Mouse (Mus musculus) neural tube, embryonic 14.5 days (tissue): Measurements from ENCODE around the gene Gm10277. TPM values are rescaled to one million over a fixed set of nuclear protein-coding genes. Genes with fewer than 3 reads are reported as not detected.
"Not testable (repeated sequence)": the region's sequence is repeated elsewhere in the genome, so short reads cannot be mapped to it uniquely, and the experiment has no call there.

Source experiments
- ATAC-seq: fragments of 200-750 bp; cut with Nextera tagmentation; 2 replicates; pipeline ENCODE4 v1.8.0; 2017; ENCODE audit warnings: low read depth, mild to moderate bottlenecking, moderate TSS enrichment, moderate library complexity
- H3K27ac ChIP-seq: fragments of 300-500 bp; sonication (generic); 2 replicates; pipeline ENCODE4 v1.5.1; 2014; ENCODE audit warnings: low read depth, mild to moderate bottlenecking, control low read depth, low read length, moderate library complexity, mixed read lengths
- H3K27me3 ChIP-seq: fragments of 300-500 bp; sonication (generic); 2 replicates; pipeline ENCODE4 v1.6.1; 2014; ENCODE audit warnings: low read length; ENCODE audit not compliant: control insufficient read depth, insufficient read depth
- H3K36me3 ChIP-seq: fragments of 300-500 bp; sonication (generic); 2 replicates; pipeline ENCODE4 v1.6.1; 2014; ENCODE audit warnings: low read length, mixed read lengths; ENCODE audit not compliant: control insufficient read depth, insufficient read depth
- H3K4me1 ChIP-seq: fragments of 300-500 bp; sonication (generic); 2 replicates; pipeline ENCODE4 v1.6.1; 2014; ENCODE audit warnings: low read length; ENCODE audit not compliant: control insufficient read depth, insufficient read depth
- H3K4me2 ChIP-seq: fragments of 300-500 bp; sonication (generic); 2 replicates; pipeline ENCODE4 v1.6.1; 2014; ENCODE audit warnings: mild to moderate bottlenecking, low read depth, low read length, control low read depth
- H3K4me3 ChIP-seq: fragments of 300-500 bp; sonication (generic); 2 replicates; pipeline ENCODE4 v1.5.1; 2014; ENCODE audit warnings: low read depth, low read length, control low read depth, mixed read lengths
- H3K9ac ChIP-seq: fragments of 300-500 bp; sonication (generic); replicated peaks from 2 replicates; pipeline ENCODE4 v1.6.1; 2014; ENCODE audit warnings: low read depth, mild to moderate bottlenecking, control low read depth, low read length, mixed read lengths
- H3K9me3 ChIP-seq: fragments of 300-500 bp; sonication (generic); 2 replicates; pipeline ENCODE4 v1.6.1; 2016; ENCODE audit warnings: low read length; ENCODE audit not compliant: control insufficient read depth
- WGBS: fragments of 180-500 bp; shearing (Covaris S2); extraction: QIAGEN DNeasy Blood & Tissue Kit; methylation state at CpG from one replicate; pipeline ENCODE4 v1.1.7; 2014; 5-methylcytosine and 5-hydroxymethylcytosine counted together
- polyA plus RNA-seq: library from polyadenylated mRNA; unstranded; fragments of >200 nt; fragmentation: Nextera tagmentation; extraction: Ambion mirVana; gene quantifications from 2 replicates; pipeline ENCODE4 v1.2.1, GENCODE M21; 2014

The Gm10277 gene
- polyA plus RNA-seq, 1 experiment from 2014 or later: 2.1 TPM

DNA sequence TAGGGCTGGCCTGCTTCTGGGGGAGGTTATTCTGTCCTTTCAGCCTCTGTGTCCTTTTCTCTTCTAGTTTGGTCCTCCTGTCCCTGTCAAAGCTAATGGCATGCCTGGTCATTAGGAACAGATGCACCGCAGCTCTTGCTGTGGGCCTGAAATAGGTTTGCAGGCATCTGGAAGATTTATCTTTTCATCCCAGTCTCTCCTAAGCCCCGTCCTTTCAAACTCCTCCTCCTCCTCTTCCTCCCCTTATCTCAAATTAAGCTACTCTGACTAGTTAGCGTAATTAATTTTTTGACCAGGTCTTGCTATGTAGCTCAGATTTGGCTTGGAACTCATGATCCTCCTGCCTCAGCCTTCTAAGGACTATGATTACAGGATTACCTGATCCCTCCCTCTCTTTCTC, 34.1 kb downstream of the Gm10277 start:
- WGBS: 78% methylated on average over 3 of the region's 3 CpGs

DNA sequence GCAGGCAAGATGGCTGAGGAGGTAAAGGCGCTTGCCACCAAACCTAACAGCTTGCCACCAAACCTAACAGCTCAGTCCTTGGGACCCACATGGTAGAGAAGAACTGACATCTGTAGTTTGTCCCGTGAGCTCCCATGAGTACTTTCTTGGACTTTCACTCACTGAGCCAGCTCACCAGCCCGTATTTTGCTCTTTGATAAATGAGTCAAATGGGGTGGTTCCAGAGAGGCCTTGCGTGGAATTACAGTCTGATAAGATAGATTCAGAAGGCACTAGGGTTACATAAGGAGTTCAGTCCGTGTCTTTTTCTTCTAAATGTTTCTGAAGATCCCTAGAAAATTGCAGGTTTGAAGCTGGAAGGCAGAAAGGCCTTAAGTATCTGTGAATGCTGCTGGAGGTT, 35.0 kb downstream of the Gm10277 start:
- Histone ChIP-seq H3K36me3 (no peaks in the 10 kb centered on the region), H3K9me3 (no peaks in the 10 kb centered on the region), H3K27me3 (no peaks in the 10 kb centered on the region), H3K4me3 (no peak overlapping the region), H3K4me2 (no peak overlapping the region), H3K27ac (no peak overlapping the region), H3K4me1 (no peaks in the 10 kb centered on the region), H3K9ac (no peak overlapping the region)
- WGBS: 77% methylated on average over 5 of the region's 5 CpGs
- no peak for ATAC-seq

More for the DNA sequence above, 34.1 kb downstream of the Gm10277 start:
- no peak overlapping the region for H3K27ac ChIP-seq
- no peaks in the 10 kb centered on the region for H3K4me1 ChIP-seq
- H3K36me3 ChIP-seq: no peaks in the 10 kb centered on the region
- H3K27me3 ChIP-seq: no peaks in the 10 kb centered on the region
- no peak for ATAC-seq
- H3K4me2 ChIP-seq: no peak overlapping the region
- no peak overlapping the region for H3K9ac ChIP-seq
- no peak overlapping the region for H3K4me3 ChIP-seq
- H3K9me3 ChIP-seq: no peaks in the 10 kb centered on the region

DNA sequence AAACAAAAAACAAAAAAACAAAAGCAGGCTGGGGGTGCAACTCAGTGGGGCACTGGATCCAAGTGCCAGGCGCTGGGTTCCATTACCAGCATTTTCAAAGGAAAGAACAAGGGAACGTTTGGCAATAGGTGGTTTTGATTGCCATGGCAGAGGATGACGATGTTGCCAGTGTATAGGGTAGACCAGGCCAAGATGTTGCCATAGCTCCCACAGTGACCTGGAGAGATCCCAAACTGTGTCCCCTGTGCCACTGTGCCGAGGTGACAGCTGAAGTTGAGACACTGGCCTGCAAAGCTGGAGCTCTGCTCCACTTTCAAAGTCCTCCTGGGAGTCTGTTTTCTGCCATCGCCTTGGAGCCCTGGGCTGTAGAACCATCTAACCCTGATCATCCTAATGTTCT, 38.6 kb downstream of the Gm10277 start:
- Histone ChIP-seq H3K27me3 (no peaks in the 10 kb centered on the region), H3K27ac (no peak overlapping the region), H3K9me3 (no peaks in the 10 kb centered on the region), H3K4me1 (no peaks in the 10 kb centered on the region), H3K4me3 (no peak overlapping the region), H3K4me2 (no peak overlapping the region), H3K9ac (no peak overlapping the region), H3K36me3 (no peaks in the 10 kb centered on the region)
- 88% methylated on average over 5 of the region's 5 CpGs for WGBS
- ATAC-seq: no peak

DNA sequence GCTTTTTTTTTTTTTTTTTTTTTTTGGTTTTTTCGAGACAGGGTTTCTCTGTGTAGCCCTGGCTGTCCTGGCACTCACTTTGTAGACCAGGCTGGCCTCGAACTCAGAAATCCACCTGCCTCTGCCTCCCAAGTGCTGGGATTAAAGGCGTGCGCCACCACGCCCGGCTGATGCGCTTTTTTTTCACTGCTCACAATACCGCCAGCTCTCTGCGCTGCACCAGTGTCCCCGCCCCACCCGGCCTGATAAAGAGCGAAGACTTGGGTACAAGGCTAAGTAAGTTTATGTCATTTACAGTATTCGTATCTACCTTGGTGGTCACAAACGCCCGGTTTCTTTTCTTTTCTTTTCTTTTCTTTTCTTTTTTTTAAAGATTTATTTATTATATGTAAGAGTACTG, 40.4 kb downstream of the Gm10277 start:
- H3K27ac ChIP-seq, H3K27me3 ChIP-seq, H3K4me3 ChIP-seq, ATAC-seq, H3K4me1 ChIP-seq, H3K9me3 ChIP-seq, H3K4me2 ChIP-seq, H3K9ac ChIP-seq, H3K36me3 ChIP-seq: not testable (repeated sequence)
- 97% methylated on average over 13 of the region's 15 CpGs for WGBS

DNA sequence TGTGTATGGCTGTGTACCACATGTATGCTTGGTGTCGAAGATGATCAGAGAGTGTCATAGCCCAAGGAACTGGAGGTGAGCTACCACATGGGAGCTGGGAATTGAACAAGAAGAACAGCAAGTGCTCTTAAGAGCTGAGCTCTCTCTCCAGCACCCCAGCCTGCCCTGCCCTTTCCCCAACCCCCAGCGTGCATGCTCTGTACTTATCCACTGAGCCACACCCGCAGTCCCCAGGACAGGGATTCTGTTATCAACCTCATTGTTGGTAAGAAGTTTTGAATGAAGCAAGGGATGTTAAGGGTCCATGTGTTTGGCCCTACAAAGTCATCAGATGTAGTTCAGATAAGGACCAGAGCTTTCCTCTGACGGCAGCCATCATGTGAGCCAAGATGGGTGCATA, 40.9 kb downstream of the Gm10277 start:
- Histone ChIP-seq H3K4me3 (no peak overlapping the region), H3K27me3 (no peaks in the 10 kb centered on the region)

DNA sequence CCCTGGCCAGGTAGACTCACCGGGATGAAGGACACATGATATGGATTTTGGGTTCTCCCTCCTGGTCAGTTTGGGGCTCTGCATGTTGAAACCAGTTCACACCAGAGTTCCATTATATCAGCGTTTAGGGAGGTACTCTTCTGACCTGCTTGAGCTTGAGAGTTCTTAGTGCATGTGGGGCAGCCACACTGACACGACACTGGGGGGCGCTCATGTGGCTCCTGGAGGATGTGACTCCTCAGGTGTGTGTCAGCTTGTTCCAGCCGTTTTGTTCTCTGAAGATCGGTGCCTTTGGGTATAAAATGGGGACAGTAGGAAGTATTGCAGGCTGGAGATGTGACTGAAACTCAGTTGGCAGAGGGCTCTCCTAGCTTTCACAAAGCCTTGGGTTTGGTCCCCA, 43.6 kb downstream of the Gm10277 start:
- H3K27ac ChIP-seq: no peak overlapping the region
- no peaks in the 10 kb centered on the region for H3K4me1 ChIP-seq
- ATAC-seq: no peak
- 37% methylated on average over 6 of the region's 6 CpGs for WGBS
- no peak overlapping the region for H3K4me2 ChIP-seq
- H3K9ac ChIP-seq: no peak overlapping the region
- no peaks in the 10 kb centered on the region for H3K36me3 ChIP-seq
- H3K4me3 ChIP-seq: no peak overlapping the region
- H3K9me3 ChIP-seq: no peaks in the 10 kb centered on the region
- H3K27me3 ChIP-seq: no peaks in the 10 kb centered on the region

More for the DNA sequence above, 40.9 kb downstream of the Gm10277 start:
- Histone ChIP-seq H3K4me2 (no peak overlapping the region), H3K9me3 (no peaks in the 10 kb centered on the region), H3K9ac (no peak overlapping the region), H3K36me3 (no peaks in the 10 kb centered on the region), H3K4me1 (no peaks in the 10 kb centered on the region), H3K27ac (no peak overlapping the region)
- ATAC-seq: no peak
- 93% methylated on average over 4 of the region's 4 CpGs for WGBS

DNA sequence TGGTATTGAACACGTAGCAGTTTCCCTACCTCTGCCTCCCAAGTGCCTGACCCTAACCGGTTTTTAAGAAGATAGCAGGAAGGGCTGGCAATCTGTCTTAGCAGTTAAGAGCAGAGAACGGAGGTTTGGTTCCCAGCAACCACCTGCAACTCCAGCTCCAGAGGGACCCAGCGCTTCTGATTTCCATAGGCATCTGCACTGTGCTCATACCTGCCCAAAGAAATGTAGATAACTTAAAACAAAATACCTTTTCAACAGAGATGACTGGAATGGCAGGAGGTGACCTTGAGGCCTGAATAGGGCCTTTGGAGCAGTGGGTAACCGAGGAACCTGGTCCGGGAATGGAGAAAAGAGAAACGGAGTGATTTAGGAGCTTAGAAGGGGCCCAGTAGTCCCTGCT, 49.0 kb downstream of the Gm10277 start:
- WGBS: 47% methylated on average over 7 of the region's 7 CpGs
- no peaks in the 10 kb centered on the region for H3K36me3 ChIP-seq
- no peak for ATAC-seq
- H3K4me3 ChIP-seq: no peak overlapping the region
- no peak overlapping the region for H3K9ac ChIP-seq
- no peak overlapping the region for H3K27ac ChIP-seq
- H3K4me1 ChIP-seq: no peaks in the 10 kb centered on the region
- no peak overlapping the region for H3K4me2 ChIP-seq
- no peaks in the 10 kb centered on the region for H3K9me3 ChIP-seq
- no peaks in the 10 kb centered on the region for H3K27me3 ChIP-seq

DNA sequence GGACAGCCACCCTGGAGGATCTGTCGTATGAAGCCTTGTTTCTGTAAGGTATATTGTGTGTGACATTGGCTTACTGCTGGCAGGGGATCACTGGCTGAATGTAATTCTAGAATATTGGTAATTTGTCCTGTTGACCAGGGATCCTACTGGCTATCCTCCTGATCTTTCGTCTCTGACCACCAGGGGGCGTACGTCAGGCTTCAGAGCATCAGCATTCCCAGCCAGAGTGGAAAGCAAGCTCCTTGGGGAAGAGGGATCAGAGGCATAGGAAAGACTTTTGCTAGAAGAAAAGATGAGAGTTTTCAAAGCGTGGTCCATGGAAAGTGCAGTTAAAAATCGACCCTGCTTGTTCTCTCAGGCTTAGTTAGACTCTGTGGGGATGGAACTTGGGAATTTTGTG, 50.3 kb downstream of the Gm10277 start:
- H3K4me3 ChIP-seq: no peak overlapping the region
- no peaks in the 10 kb centered on the region for H3K36me3 ChIP-seq
- H3K27ac ChIP-seq: no peak overlapping the region
- H3K9me3 ChIP-seq: no peaks in the 10 kb centered on the region
- no peak; the same call in 1 of the 2 replicates for ATAC-seq
- no peaks in the 10 kb centered on the region for H3K4me1 ChIP-seq
- H3K9ac ChIP-seq: no peak overlapping the region
- no peak overlapping the region for H3K4me2 ChIP-seq
- H3K27me3 ChIP-seq: no peaks in the 10 kb centered on the region
- WGBS: 2% methylated on average over 6 of the region's 6 CpGs
